Mouse (Mus musculus) heart, embryonic 14.5 days (tissue): ENCODE results near the gene Psme1. TPM values are rescaled to one million over a fixed set of nuclear protein-coding genes. Genes with fewer than 3 reads are reported as not detected.
A peak's percentile ranks its signal among the peaks of the same experiment; 100 is the strongest.

ENCODE experiments used
- ATAC-seq: fragments of 200-750 bp; cut with Nextera tagmentation; 2 replicates; pipeline ENCODE4 v1.8.0; 2017; ENCODE audit warnings: low read depth, moderate TSS enrichment; ENCODE audit not compliant: insufficient number of reproducible peaks, insufficient read depth, low FRiP score
- H3K27ac ChIP-seq, 2 experiments: fragments of 200-500 bp in 1 of 2; fragments of 300-500 bp in 1 of 2; sonication (generic) in 1 of 2; replicated peaks in 1 of 2; 2 replicates each; pipeline ENCODE4 v1.5.1; 2012 to 2014; ENCODE audit warnings: low read depth in 2 of 2, low read length in 2 of 2, control low read depth in 1 of 2, mild to moderate bottlenecking in 1 of 2, mixed read lengths in 1 of 2; ENCODE audit not compliant: control insufficient read depth in 1 of 2, insufficient read depth in 1 of 2
- H3K27me3 ChIP-seq: fragments of 300-500 bp; sonication (generic); 2 replicates; pipeline ENCODE4 v1.6.1; 2014; ENCODE audit warnings: mild to moderate bottlenecking, low read length, control low read depth; ENCODE audit not compliant: control insufficient read depth, insufficient read depth
- H3K36me3 ChIP-seq: fragments of 300-500 bp; sonication (generic); 2 replicates; pipeline ENCODE4 v1.6.1; 2014; ENCODE audit warnings: mild to moderate bottlenecking, control low read depth, low read length, mixed read lengths; ENCODE audit not compliant: control insufficient read depth, insufficient read depth
- H3K4me1 ChIP-seq, 2 experiments: fragments of 200-500 bp in 1 of 2; fragments of 300-500 bp in 1 of 2; sonication (generic) in 1 of 2; 2 replicates each; pipeline ENCODE4 v1.6.1; 2012 to 2014; ENCODE audit warnings: low read length in 2 of 2, control low read depth in 1 of 2, mixed read lengths in 1 of 2; ENCODE audit not compliant: control insufficient read depth in 2 of 2, insufficient read depth in 2 of 2
- H3K4me2 ChIP-seq: fragments of 300-500 bp; sonication (generic); 2 replicates; pipeline ENCODE4 v1.6.1; 2014; ENCODE audit warnings: mild to moderate bottlenecking, low read length
- H3K4me3 ChIP-seq, 2 experiments: fragments of 200-500 bp in 1 of 2; fragments of 300-500 bp in 1 of 2; sonication (generic) in 1 of 2; 2 replicates each; pipeline ENCODE4 v1.5.1; 2012 to 2014; ENCODE audit warnings: low read length in 2 of 2, mild to moderate bottlenecking in 2 of 2, control low read depth in 1 of 2, low read depth in 1 of 2, moderate library complexity in 1 of 2; ENCODE audit not compliant: control insufficient read depth in 1 of 2, insufficient read depth in 1 of 2
- H3K9ac ChIP-seq: fragments of 300-500 bp; sonication (generic); 2 replicates; pipeline ENCODE4 v1.6.1; 2014; ENCODE audit warnings: mild to moderate bottlenecking, low read length
- H3K9me3 ChIP-seq: fragments of 300-500 bp; sonication (generic); 2 replicates; pipeline ENCODE4 v1.6.1; 2016; ENCODE audit warnings: low read length, control low read depth; ENCODE audit not compliant: control insufficient read depth
- WGBS: fragments of 180-500 bp; shearing (Covaris S2); extraction: QIAGEN DNeasy Blood & Tissue Kit; methylation state at CpG from one replicate; pipeline ENCODE4 v1.1.7; 2014; 5-methylcytosine and 5-hydroxymethylcytosine counted together
- polyA plus RNA-seq: library from polyadenylated mRNA; unstranded; fragments of >200 nt; fragmentation: Nextera tagmentation; extraction: Ambion mirVana; gene quantifications from 2 replicates; pipeline ENCODE4 v1.2.1, GENCODE M21; 2014

Gene Psme1
- polyA plus RNA-seq, 1 experiment from 2014 or later = 250 TPM

DNA sequence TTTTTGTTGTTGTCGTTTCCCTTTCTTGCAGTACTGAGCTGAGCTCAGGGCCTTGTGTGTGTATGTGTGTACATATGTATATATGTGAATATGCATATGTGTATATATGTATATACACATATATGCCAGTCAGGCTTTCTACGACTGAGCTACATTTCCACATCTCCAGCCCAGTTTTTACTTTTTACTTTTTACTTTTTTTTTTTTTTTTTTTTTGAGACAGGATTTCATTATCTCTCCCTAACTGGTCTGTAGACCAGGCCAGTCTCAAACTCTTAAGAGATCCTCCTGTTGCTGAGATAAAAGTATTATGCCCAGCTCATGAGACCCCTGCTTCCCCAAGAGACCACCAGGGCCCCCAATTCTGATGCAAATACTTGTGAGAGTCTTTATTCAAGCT is 38.9 kb downstream of the Psme1 start:
- ATAC-seq = no peak
- Histone ChIP-seq H3K4me3 (no peak overlapping the region), H3K9ac (no peak overlapping the region), H3K27me3 (no peaks in the 10 kb centered on the region), H3K27ac (0 out of 4 replicates have a peak overlapping the region, but pooled peaks of 1 of the 2 experiments have one; percentile 24), H3K4me1 (peaks cover 5 to 18% of the 10 kb centered on the region in 2 experiments; a peak in 3 of 4 replicates), H3K36me3 (no peaks in the 10 kb centered on the region), H3K4me2 (no peak overlapping the region), H3K9me3 (no peaks in the 10 kb centered on the region)
- 75% methylated on average over 2 of the region's 2 CpGs for WGBS

DNA sequence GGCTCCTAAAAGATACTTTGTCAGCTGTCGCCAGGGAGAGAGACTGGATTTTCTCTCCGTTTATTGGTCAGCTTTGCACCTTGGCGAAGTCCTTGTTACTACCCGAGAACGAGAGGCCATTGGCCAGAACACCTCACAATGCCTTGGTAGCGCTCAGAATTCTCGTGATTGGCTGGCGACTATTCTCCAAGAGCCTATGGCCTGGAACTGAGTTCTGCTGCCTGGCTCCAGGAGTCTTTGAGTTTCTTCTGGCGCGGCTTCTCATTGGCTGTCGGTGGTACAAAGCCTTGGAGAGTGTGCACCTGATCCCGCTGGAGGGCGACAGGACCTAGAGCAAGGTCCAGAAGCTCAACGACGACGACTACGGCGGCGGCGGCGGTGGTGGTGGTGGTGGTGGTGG is 39.9 kb downstream of the Psme1 start, which contains the start of gene Rec8:
TSS of gene Rec8 (plus strand) at position 216 of the 400 bp plus-strand sequence.
- Histone ChIP-seq H3K4me1 (peaks cover 5 to 18% of the 10 kb centered on the region in 2 experiments; a peak in 3 of 4 replicates), H3K27me3 (no peaks in the 10 kb centered on the region), H3K9ac (peak within 1 kb of the TSS; percentile 59), H3K27ac (peak within 1 kb of the TSS; percentile 24 to 39; a peak in 2 of 4 replicates), H3K36me3 (0 out of 2 replicates have a peak, but pooled peaks cover 3% of the 10 kb centered on the region), H3K4me2 (peak within 1 kb of the TSS; percentile 58), H3K4me3 (peak within 1 kb of the TSS; percentile 33 to 34), H3K9me3 (no peaks in the 10 kb centered on the region)
- WGBS = 8% methylated on average over 21 of the region's 21 CpGs
- peak; percentile 70 for ATAC-seq

DNA sequence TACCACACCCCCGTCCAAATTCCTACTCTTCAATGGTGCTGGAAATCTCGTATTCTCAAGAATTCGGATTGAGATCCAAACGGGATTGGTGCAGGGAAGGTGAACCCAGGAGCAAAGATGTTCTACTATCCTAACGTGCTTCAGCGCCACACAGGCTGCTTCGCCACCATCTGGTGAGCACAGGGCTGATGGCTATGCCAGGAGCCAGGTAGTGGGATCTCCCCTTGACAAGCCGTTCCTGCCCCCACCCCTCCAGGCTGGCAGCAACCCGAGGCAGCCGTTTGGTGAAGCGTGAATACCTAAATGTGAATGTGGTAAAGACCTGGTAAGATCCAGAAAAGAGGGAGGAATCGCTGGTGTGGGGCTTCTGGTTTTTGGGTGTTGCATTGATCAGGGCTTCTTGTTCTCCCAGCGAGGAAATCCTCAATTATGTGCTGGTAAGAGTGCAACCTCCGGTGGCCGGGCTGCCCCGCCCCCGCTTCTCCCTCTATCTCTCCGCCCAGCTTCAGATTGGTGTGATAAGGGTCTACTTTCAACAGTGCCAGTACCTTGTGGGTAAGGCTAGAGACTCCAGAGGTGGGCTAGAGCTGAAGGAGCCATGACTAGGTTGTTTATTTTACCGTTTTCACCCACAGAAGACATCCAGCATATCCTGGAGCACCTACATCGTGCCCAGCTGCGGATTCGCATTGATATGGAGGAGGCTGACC is 40.7 kb downstream of the Psme1 start:
- ATAC-seq = no peak
- H3K4me3 ChIP-seq = peak overlapping the region; percentile 33 to 34
- H3K4me2 ChIP-seq = peak overlapping the region; percentile 58
- peaks cover 9% of the 10 kb centered on the region for H3K36me3 ChIP-seq
- no peak overlapping the region for H3K27ac ChIP-seq
- 25% methylated on average over 22 of the region's 22 CpGs for WGBS
- peak overlapping the region; percentile 59 for H3K9ac ChIP-seq
- no peaks in the 10 kb centered on the region for H3K9me3 ChIP-seq
- peaks cover 5 to 13% of the 10 kb centered on the region in 2 experiments; a peak in 3 of 4 replicates for H3K4me1 ChIP-seq
- no peaks in the 10 kb centered on the region for H3K27me3 ChIP-seq

DNA sequence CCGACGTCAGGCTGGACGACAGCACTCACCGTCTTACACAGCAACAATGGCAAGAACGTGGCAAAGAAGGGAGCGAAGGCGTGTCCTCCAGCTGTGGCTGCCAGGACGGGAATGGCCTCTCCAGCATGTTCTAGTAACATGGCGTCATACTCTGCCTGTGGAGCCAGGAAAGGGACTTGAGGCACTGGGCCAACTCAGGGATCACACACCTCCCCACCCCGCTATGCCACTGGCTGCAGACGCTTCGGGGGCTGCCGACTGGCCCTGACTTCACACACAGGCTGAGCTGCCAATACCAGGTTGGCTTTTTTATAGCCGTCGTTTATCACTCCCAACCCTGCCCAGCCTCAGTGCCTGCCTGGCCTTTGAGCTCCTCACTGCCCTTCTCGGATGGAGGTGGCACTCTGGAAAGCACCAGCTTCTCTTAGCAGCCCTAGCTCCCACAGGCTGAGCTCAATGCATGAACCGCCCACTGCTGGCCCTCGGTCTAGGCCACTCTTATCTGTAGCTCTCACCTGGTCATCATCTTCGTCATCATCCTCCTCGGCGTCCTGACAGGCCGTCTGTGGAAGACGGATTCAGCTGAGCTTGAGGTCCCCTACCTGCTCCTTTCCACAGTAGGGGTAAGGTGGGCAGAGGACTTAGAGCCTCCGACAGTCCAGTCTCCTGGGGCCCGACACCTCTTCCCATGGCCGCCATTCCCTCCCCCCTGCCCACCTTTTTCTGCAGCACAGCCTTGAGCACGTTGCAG is 50.3 kb downstream of the Psme1 start:
- no peak for ATAC-seq
- no peak overlapping the region for H3K4me3 ChIP-seq
- WGBS = 85% methylated on average over 27 of the region's 27 CpGs

DNA sequence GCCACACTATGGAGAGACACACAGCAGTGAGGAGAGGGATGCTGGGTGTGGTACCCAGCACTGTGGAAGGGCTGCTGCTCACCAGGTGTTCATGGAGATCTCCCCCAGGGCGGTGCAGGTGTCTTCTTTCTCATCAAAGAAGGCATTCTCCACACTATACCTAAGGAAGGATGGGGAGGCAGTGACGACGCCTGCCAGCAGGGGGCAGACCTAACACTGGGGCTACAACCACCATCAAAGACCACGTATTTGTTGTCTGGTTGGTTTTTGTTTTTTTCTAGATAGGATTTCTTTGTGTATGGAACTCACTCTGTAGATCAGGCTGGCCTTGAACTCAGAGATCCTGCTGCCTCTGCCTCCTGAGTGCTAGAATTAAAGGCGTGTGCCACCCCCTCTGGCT is 51.4 kb downstream of the Psme1 start:
- no peak overlapping the region for H3K4me2 ChIP-seq
- no peak overlapping the region for H3K9ac ChIP-seq
- H3K4me3 ChIP-seq = no peak overlapping the region
- H3K27me3 ChIP-seq = no peaks in the 10 kb centered on the region
- H3K9me3 ChIP-seq = no peaks in the 10 kb centered on the region
- H3K4me1 ChIP-seq = peaks cover 4 to 6% of the 10 kb centered on the region in 2 experiments; a peak in 2 of 4 replicates
- peaks cover 100% of the 10 kb centered on the region for H3K36me3 ChIP-seq
- ATAC-seq = no peak
- H3K27ac ChIP-seq = no peak overlapping the region
- 53% methylated on average over 5 of the region's 5 CpGs for WGBS

More for the DNA sequence above, 50.3 kb downstream of the Psme1 start:
- no peak overlapping the region for H3K27ac ChIP-seq
- H3K4me2 ChIP-seq = no peak overlapping the region
- no peaks in the 10 kb centered on the region for H3K27me3 ChIP-seq
- H3K4me1 ChIP-seq = peaks cover 4 to 6% of the 10 kb centered on the region in 2 experiments; a peak in 2 of 4 replicates
- no peak overlapping the region for H3K9ac ChIP-seq
- peaks cover 98% of the 10 kb centered on the region for H3K36me3 ChIP-seq
- no peaks in the 10 kb centered on the region for H3K9me3 ChIP-seq

Other genes with a start within 250 kb of the Psme1 start
- gene Dhrs4, start 99.4 kb upstream of the Psme1 start, polyA plus RNA-seq = 43.4 and 54.1 TPM in 2 replicates
- gene Carmil3, start 87.5 kb upstream of the Psme1 start, polyA plus RNA-seq = 1.6 and 2.9 TPM in 2 replicates
- gene Cpne6, start 67.7 kb upstream of the Psme1 start, polyA plus RNA-seq = 0.12 and 0.36 TPM in 2 replicates
- not detected in 2 replicates for gene Nrl, start 53.1 kb upstream of the Psme1 start, polyA plus RNA-seq
- gene Pck2, start 37.9 kb upstream of the Psme1 start, polyA plus RNA-seq = 35.1 TPM in 2 replicates
- gene Dcaf11, start 18.1 kb upstream of the Psme1 start, polyA plus RNA-seq = 68.1 and 74.1 TPM in 2 replicates
- gene A730061H03Rik, start 17.7 kb upstream of the Psme1 start, polyA plus RNA-seq = not detected in 2 replicates
- 97.6 and 102 TPM in 2 replicates for gene Fitm1, start 2.5 kb upstream of the Psme1 start, polyA plus RNA-seq
- gene Emc9, start 7.2 kb downstream of the Psme1 start, polyA plus RNA-seq = 22.6 and 22.7 TPM in 2 replicates
- gene Psme2, start 13.0 kb downstream of the Psme1 start, polyA plus RNA-seq = 225 and 229 TPM in 2 replicates
- gene Rnf31, start 13.6 kb downstream of the Psme1 start, polyA plus RNA-seq = 12.7 and 13.1 TPM in 2 replicates
- 9.8 and 10.1 TPM in 2 replicates for gene Irf9, start 25.4 kb downstream of the Psme1 start, polyA plus RNA-seq
- gene Rec8, start 39.9 kb downstream of the Psme1 start, polyA plus RNA-seq = 7.1 and 10.2 TPM in 2 replicates
- gene Ipo4, start 57.8 kb downstream of the Psme1 start, polyA plus RNA-seq = 65.7 and 68.4 TPM in 2 replicates
- 1.8 and 2.5 TPM in 2 replicates for gene Gm49378, start 59.8 kb downstream of the Psme1 start, polyA plus RNA-seq
- gene Tm9sf1, start 65.7 kb downstream of the Psme1 start, polyA plus RNA-seq = 86.6 and 90.0 TPM in 2 replicates
- 0.35 and 0.46 TPM in 2 replicates for gene Tssk4, start 72.1 kb downstream of the Psme1 start, polyA plus RNA-seq
- gene Mdp1, start 82.4 kb downstream of the Psme1 start, polyA plus RNA-seq = 99.2 and 100 TPM in 2 replicates
- gene Gmpr2, start 93.8 kb downstream of the Psme1 start, polyA plus RNA-seq = 40.6 and 40.9 TPM in 2 replicates
- 511 and 563 TPM in 2 replicates for gene Nedd8, start 94.0 kb downstream of the Psme1 start, polyA plus RNA-seq
- gene Tinf2, start 103.7 kb downstream of the Psme1 start, polyA plus RNA-seq = 28.7 and 31.6 TPM in 2 replicates
- 0.13 and 0.14 TPM in 2 replicates for gene Tgm1, start 135.8 kb downstream of the Psme1 start, polyA plus RNA-seq
- 20.1 and 20.5 TPM in 2 replicates for gene Rabggta, start 144.1 kb downstream of the Psme1 start, polyA plus RNA-seq
- gene Dhrs1, start 167.6 kb downstream of the Psme1 start, polyA plus RNA-seq = 59.8 and 70.6 TPM in 2 replicates
- gene Nop9, start 167.6 kb downstream of the Psme1 start, polyA plus RNA-seq = 21.3 and 25.2 TPM in 2 replicates
- 1.5 and 1.6 TPM in 2 replicates for gene Cideb, start 180.3 kb downstream of the Psme1 start, polyA plus RNA-seq
- 0.24 and 0.27 TPM in 2 replicates for gene Ltb4r2, start 183.3 kb downstream of the Psme1 start, polyA plus RNA-seq
- 0.28 and 0.62 TPM in 2 replicates for gene Ltb4r1, start 187.8 kb downstream of the Psme1 start, polyA plus RNA-seq
- 14.8 and 17.7 TPM in 2 replicates for gene Adcy4, start 206.0 kb downstream of the Psme1 start, polyA plus RNA-seq
- 13.6 and 16.1 TPM in 2 replicates for gene Ripk3, start 210.7 kb downstream of the Psme1 start, polyA plus RNA-seq
- 7.6 and 11.0 TPM in 2 replicates for gene Nfatc4, start 245.0 kb downstream of the Psme1 start, polyA plus RNA-seq